Mouse (Mus musculus) frontal cortex, postnatal 36 days (tissue): ENCODE results near the gene Pdia3.
A peak's percentile ranks its signal among the peaks of the same experiment; 100 is the strongest.
"Not testable (repeated sequence)": the region's sequence is repeated elsewhere in the genome, so short reads cannot be mapped to it uniquely, and the experiment has no call there.

Source experiments
- DNase-seq, 2 experiments: peaks; one replicate each; pipeline ENCODE4 v3.0.0; 2022; ENCODE audit warnings: low spot score in 2 of 2

Gene Pdia3

DNA sequence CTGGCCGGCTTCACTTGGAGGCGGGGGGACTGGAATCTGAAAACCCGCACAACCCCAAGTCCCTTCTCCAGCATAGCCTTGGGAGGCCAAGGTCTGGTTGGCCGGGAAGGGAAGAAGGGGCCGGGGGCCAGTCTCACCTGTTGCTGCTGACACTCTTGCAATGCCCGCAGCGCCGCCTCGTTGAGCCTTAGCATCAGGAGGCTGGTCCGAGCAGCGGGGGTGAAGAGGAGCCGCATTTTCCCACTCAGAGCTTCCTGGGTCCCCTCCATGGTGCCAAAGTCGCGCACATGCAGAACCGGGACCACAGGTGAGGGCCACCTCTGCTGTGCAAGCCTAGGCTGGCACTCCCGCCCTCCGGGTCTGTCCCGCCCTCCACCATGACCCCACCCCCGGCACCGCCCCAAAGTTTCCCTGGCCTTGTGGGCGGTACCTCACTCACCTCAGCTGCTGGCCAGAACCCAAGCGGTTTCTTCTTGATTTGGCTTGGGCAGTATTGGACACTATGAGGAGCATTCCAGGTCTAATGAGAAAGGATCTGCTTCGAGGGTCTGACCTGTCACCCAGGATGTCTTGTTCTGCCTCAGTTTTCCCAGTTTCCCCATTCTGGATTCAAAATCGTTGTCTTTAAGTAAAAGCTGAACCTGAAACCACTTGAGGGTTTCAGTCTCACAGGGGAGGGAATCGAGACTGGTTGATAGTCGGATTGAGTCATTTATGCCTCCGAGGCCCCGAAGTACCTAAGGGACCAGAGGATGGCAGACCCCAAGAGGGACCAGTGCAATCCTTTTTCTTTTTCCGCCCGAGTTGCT, 28.9 kb downstream of the Pdia3 start:
- no peak for DNase-seq

DNA sequence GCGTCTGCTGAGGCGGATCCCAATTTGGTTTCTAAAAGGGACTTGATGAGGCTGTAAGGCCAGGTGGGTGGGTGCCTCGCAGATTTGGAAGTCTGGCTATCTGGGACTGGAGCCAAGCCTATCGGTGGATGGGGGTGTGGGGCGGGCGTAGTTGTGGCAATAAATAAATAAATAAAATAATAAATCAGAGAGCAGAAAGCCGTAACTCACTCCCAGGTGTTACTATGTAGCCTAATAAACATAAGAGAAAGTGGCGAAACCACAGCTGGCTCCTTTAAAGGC, 29.4 kb downstream of the Pdia3 start:
- no peak for DNase-seq

DNA sequence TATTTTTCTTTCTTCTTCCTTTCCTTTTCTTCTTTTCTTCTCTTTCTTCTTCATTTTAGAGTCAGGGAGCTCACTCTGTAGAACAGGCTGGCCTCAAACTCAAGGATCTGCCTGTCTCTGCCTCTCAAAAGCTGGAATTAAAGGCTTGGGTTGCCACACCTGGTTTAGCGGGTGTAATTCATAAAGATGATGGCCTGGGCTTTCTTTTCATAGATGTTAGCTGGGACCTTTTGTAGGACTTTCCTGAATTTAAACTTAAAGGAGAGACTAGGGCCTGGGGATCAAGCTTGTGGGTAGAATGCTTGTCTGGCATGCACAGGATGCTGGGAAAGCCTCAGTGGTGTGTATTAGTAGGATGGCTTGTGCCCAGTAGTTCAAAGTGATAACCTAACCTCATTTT, 30.6 kb downstream of the Pdia3 start, which contains the start of gene Ell3:
Gene Ell3, minus strand, starts transcription at position 101 of the 400 bp plus-strand sequence.
- no peak for DNase-seq

DNA sequence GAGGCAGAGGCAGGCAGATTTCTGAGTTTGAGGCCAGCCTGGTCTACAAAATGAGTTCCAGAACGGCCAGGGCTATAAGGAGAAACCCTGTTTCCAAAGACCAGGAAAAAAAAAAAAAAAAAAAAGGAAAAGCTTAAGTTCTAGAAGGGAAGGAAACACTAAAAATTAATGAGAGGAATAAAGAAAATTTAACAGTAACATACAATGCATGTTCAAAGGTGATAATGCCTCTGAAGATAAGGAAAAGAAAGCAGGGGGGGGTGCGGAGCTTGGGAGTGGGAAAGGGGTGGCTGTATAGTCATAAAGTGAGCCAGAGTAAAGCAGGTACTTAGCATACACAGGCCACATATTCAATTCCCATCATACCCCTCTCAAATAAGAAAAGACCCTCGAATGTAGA, 31.5 kb downstream of the Pdia3 start:
- no peak for DNase-seq

DNA sequence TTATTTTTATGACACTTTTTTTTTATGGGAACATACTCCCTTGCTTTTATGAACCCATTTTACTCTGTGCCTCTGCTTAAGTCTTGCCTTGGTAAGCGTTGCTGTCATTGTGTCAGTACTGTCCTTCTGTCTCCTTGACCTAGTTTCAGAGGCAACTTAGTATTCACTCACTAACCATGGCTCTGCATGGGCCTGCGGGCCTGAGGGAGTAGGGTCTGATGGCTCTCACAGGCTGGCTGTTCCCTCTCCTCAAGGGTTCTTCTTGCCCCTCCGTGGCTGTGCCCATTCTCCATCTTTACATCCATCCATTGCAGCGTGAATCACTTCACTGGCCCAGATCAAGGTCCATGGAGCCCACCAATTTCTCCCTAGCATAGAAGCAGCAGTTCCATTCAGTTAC, 32.9 kb downstream of the Pdia3 start:
- DNase-seq = no peak

DNA sequence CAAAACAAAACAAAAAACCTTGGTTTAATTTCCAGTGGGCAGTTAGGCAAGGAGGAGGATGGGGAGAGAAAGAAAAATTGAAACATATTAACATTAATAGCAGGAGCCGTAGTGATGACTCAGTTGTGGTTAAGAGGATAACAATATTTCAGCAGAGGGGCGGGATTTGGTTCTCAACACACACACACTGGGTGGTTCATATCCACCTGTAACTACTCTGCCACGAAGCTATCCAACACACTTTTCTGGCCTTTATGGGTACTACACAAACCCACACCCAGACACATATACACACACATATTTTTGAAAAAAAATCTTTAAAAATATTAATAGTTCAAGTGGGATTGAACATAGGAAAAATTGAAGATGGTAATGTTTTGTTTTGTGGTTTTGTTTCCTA, 33.4 kb downstream of the Pdia3 start:
- no peak for DNase-seq

DNA sequence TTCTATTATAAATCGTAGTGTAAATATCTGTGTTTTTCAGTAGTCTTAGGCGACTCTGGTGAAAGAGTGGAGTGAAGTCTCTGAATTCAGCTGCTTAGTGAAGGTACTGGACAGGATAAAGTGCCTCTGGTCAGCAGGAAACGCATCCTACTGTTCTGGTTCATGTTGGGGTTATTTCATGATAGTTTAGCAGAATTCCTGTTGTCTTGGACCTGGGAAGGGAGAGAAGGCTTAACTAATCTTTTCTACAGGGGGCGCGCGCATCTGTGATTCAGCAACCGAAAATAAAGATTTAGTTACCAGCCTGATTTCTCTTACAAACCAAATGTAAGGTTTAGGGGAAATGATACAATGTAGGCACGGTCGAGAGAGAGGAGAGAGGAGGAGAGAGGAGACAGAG, 34.6 kb downstream of the Pdia3 start:
- DNase-seq = peak in 1 of 2 experiments; percentile 57

DNA sequence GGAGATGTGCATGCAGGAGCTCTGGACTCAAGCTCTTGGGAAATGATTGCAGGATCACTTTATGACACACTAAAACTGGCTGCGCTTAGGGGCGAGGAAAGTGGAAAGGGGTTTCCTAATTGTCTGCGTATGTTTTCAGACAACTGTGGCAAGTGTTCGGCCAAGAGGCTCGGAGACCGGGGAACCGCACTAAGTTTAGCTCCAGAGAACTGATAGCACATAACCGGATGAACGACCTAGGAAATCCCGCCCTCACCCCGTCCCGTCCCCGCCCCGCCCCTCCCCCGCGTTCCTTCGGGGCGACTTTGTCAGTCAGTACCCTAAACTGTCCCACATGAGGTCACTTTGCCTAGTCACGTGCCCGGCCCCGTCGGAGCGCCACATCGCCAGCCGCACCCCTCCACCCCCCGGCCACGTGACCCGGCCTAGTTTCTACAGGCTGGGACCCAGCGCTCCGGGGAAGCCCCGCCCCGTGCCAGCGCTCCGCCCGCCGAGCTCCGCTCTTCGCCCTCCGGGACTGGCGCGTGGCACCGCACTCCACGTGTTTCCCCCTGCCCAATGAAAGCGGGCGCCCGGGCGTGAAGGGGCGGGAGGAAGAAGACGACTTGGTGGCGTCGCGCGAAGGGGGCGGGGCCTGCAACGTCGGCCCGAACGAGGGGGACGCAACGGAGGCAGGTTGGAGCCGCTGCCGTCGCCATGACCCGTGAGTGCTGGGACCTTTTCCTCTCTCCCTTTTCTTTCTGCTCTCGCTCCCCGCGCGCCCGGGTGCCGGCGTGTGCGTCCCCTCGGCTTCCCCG, 35.4 kb downstream of the Pdia3 start, which contains the start of gene Serf2:
Gene Serf2, plus strand, starts transcription at position 457 of the 797 bp plus-strand sequence.
- DNase-seq = peak; percentile 98

DNA sequence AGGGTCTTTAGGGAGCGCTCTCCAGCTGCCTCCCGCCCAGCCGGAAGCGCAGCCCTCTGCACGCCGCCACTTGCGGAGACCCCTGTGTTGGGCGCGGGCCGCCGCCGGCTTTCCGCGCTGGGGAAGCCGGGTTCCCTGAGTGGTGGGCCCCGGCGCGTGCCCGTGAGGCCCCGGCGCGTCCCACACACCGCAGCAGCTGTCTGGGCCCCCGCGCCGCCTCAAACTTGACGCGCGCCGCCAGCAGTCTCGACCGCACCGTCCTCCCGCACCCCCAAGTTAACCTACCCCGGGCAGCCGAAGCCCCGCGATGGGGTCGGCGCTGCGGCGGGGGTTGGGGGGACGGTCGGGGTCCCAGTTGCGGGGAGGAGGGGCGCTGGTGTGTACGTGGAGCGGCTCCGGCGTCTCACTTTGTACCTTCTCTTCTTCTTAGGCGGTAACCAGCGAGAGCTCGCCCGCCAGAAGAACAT, 36.0 kb downstream of the Pdia3 start:
- DNase-seq = no peak

DNA sequence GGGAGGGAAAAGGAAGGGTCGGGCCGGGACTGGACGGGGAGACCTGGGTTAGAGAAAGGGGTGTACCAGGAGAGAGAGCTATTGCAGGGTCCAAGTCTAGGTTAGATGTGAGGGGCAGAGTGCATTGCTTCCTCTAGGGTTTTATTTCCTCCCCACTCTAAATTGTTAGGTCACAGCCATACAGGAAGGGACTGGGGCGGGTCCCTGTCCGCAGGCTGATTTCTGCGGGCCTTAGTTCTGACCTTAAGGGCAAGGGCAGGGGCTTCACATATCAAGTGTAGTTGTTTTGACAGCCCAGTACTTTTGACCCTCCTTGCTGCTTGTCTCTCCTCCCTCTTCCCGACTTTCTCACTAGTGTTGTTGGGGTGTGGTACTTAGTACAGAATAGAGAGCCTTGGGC, 36.5 kb downstream of the Pdia3 start:
- no peak for DNase-seq

DNA sequence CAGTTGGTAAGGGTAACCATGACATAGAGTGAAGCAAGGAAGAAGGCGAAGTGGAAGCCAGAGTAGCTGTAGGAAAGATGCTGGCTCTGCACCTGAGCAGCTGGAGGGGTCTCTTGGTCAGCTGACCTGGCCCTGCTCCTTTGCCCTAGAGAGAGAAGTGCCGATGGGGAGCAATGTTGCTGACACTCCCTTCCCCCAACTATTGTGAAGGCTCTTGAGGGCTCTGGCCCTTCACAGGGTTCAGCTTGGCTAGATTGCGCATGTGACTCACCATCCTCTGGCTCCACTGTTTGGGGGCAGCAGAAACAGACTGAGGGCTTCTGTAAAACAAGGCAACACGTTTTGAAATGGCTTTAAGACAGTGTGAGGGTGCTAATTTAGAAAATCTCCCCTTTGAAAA, 38.8 kb downstream of the Pdia3 start:
- DNase-seq = no peak

DNA sequence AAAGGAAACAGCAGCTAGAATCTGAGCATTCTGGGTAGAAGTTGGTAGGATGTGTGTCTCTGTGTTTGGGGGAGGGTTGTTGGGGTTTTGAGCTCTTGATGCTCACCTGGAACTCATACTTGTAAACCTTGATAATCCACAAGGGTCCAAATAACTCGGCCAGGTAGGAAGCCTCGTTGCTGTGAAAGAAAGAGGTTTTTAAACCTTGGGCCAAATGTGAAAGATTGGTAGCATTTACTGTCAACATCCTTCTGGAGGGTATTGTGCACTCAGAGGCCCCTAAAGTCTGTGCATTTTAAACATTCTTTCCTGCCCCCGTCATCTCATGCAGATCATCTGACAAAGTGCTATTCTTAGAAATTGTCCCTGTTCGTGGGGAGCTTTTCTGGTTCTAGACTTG, 39.4 kb downstream of the Pdia3 start, which contains the start of gene Hypk:
Gene Hypk, plus strand, starts transcription at position 301 of the 400 bp plus-strand sequence.
- no peak for DNase-seq

DNA sequence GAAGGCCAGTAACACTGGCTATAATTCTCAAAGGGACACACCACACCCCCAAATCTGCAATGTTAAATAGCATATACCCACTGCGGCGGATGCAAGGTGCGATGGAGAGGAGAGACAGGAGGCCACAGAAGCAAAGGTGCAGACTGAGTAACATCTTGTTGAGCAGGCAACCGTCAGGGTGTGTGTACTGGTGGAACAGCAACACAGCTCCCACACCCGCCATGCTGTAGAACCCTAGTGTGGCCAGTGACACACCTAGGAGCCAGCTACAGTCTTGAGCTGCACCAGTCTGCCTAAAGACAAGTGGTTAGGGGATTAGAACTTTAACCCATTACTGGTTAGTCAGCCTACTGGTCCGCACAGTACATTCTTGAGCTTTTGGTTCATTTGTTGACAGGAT, 40.3 kb downstream of the Pdia3 start:
- DNase-seq = no peak

DNA sequence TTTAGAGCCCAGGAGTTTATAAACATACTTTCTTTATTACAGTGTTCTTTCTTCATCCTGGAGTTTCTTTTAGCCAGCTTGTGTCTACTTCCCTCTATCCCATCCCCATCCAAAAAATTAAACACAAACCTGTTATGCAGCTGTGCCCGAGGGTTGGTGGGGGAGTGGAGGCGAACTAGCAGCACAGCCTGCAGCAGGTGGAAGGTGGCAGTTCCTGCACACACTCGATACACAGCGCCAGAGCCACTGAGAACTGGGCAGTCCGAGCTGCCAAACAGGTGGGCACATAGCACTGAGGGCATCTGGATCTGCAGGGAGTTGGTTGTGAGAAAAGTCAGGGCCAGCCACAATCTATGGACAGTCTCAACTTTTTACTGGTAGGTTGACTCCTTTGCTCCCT, 42.0 kb downstream of the Pdia3 start:
- no peak for DNase-seq

DNA sequence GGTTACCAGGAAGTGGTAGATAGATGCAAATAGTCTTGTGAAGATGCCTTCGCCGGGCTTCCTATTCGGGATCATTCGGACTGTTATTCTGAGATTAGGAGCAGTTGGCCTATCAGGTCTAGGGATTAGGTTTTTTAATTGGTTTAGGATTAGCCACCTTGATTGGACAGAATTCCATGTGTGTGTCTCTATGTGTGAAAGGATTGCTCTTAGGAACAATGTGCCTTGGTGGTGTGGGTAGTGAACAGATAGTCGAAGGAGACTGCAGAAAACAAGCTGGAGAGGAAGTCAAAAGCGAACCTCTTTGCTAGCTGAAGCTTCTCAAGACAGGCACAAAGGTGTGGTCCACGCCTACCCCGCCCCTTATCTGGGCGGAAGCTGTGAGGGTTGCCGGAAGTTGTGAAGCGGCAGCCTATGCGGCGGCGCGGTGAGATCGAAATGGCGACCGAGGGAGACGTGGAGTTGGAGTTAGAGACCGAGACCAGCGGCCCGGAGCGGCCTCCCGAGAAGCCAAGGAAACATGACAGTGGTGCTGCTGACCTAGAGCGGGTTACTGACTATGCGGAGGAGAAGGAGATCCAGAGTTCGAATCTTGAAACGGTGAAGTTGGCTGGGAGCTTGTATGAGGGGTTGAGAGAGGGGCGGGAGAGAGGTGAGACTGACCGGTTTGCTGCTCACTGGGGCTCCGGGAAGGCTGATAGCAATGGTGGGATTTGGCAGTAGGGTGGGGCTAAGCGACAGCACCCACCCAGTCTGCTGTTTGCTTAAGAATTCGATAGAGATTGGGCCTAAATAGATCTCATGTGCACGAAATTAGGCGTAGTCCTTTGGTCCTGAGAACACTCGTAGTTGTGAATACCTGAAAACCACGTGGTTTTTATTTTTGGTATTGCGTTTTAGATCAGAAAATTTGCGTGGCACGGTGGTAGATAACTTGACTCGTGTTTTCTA, 43.4 kb downstream of the Pdia3 start, which contains the start of gene Serinc4:
Gene Serinc4, minus strand, starts transcription at position 90 of the 951 bp plus-strand sequence.
- peak; percentile 81 to 85 for DNase-seq

DNA sequence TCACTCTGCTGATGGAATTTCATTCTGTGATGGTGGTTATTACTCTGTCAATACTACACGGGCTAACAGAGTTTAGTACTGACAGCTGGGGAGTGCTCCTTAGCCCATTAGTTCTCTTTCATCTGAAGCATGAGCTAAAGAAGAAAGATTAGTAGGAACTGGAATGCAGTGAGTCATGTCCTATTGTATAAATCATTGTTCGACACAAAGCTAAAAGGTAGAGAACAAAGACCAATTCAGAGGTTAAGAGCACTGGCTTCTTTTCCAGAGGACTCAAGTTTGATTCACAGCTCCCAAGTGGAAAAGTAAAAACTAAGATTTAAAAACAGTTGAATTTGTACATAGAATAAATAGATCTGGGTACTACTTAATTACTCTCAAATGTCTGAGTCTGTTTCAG, 46.5 kb downstream of the Pdia3 start:
- DNase-seq = no peak

DNA sequence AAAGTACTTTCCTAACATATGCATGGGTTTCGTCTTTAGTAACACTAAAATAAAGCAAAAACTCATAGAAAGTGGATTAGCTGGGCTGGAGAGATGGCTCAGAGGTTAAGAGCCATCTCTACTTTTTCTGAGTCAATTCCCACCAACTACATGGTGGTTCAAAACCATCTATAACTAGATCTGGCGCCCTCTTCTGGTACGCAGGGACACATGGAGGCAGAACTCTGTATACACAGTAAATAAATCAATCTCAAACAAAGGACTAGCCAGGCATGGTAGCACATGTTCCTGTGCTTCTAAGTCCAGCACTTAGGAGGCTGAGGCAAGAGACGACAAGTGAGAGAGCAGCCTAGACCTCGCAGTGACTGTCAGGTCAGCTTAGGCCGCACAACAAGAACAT, 55.4 kb downstream of the Pdia3 start:
- not testable (repeated sequence) for DNase-seq

DNA sequence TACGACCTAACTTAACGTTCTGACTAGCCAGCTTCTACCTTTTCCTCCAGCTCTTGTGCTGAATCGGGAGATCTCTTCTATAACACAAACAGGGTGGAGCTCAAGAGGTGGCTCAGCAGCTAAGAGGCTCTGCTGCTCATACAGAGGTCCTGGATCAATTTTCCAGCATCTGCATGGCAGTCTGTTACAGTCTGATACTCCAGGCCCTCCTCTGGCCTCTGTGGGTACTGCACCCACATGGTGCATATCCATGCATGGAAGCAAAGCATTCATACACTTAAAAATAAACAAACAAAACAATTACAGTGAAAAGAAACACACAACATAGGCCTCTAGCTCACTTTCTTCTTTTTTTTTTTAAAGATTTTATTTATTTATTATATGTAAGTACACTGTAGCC, 59.2 kb downstream of the Pdia3 start:
- not testable (repeated sequence) for DNase-seq

DNA sequence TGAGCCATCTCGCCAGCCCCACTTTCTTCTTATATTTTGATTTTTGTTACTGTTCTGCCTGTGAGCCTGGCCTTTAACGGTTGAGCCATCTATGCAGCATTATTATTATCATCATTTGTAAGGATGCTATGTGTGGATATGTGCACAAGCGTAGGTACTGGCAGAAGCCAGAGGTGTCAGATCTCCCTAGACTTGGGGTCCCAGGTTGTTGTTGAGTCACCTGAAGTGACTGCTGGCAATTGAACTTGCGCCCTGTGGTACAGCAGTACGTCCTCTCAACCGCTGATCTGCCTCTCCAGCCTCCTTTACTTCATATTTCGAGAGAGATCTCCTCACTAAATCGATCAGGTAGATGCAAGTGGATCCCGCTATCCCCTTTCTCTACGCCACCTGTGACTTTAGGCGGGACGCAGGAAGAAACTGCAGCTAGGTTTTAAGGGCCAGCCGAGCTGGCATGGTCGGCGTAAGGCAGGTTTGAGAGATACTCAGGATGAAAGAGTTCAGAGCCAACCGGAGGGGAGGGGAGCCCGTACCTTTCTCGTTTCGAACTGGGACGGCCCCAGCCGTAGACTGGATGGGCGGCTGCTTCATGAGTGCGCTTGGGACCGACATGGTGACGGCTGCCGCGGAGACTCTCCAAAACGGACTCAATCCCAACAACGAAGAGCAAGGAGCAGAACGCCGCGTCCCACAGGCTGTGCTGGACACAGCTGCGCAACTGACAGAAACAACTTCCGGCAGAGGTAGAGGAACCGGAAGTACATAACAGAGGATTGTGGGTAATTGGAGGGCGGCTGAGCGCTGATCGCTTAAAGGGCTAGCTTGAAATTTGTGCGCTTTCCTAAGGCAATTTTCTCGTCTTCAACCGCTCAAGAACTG, 60.0 kb downstream of the Pdia3 start, which contains the start of gene Mfap1b:
Gene Mfap1b, minus strand, starts transcription at position 767 of the 879 bp plus-strand sequence.
- DNase-seq = peak; percentile 80 to 91

DNA sequence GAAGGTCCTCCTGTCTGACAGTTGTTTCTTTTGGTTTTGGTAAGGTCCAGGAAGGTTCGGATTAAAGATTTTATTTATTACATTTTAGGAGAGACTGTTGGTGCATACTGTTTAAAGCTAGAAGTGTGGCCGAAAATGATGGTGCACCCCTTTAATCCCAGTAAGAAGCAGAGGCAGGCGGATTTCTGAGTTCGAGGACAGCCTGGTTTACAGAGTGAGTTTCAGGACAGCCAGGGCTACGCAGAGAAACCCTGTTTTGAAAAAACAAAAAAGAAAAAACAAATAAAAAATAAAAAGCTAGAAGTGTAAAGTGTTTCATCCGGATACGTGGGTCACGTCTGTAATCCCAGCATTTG, 60.6 kb downstream of the Pdia3 start:
- DNase-seq = no peak

DNA sequence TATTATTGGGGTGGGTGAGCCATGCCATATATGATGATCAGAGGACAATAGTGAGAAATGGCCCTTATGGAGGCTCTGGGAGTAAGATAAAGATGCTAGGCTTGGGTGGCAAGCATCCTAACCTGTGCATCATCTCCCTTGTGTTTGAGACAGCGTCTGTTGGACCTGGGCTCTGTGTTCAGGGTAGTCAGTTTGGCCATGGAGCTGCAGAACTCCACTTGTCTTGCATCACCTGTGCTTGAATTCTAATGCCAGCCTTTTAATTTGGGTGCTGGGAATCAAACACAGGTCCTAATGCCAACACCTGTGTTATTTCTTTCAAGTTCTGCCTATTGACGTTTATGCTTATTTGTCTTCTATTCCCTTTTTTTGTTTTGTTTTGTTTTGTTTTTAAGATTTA, 61.7 kb downstream of the Pdia3 start:
- DNase-seq = not testable (repeated sequence)
